ENCODE assay signal across 14 mouse cellular contexts in genomic region chr2:32791297-32791696, GRCm38 (mm10). TPM values are rescaled to one million over a fixed set of nuclear protein-coding genes. Genes with fewer than 3 reads are reported as not detected.
A peak's percentile ranks its signal among the peaks of the same experiment; 100 is the strongest.
DNase-seq lines count a peak whose midpoint lies in the region; ATAC-seq and TF ChIP-seq lines count a peak whose summit lies in the region.
"Had no signal": no experiment of that assay in that cellular context is flagged by ENCODE, and none has a peak within 500 bp of the region (broad histone marks: within the 10 kb centered on the region; RNA-seq: fewer than 3 reads in every experiment).

No protein-coding gene starts in this region.

- no peaks in the 10 kb centered on the region for H3K4me1 ChIP-seq in embryonic facial prominence, embryonic 14.5 days (ENCODE audit: control insufficient read depth, insufficient read depth, low read length)
- H3K4me1 ChIP-seq in embryonic facial prominence, embryonic 10.5 days = peaks cover 7% of the 10 kb centered on the region; the same call in 1 of the 2 replicates
- peaks cover 11% of the 10 kb centered on the region for H3K4me1 ChIP-seq in lung, adult 2 months (ENCODE audit: control insufficient read depth, insufficient read depth, low read length)
- H3K4me1 ChIP-seq in forebrain, embryonic 16.5 days (replicated peaks; ENCODE audit: control insufficient read depth, insufficient read depth, low read length) = no peaks in the 10 kb centered on the region
- H3K4me1 ChIP-seq: embryonic facial prominence, embryonic 12.5 days; midbrain, embryonic 12.5 days had no signal

- no peaks in the 10 kb centered on the region for H3K27me3 ChIP-seq in embryonic facial prominence, embryonic 14.5 days (replicated peaks; ENCODE audit: control insufficient read depth, insufficient read depth, low read length)
- no peaks in the 10 kb centered on the region for H3K27me3 ChIP-seq in embryonic facial prominence, embryonic 10.5 days (replicated peaks; ENCODE audit: low read depth, poor library complexity, severe bottlenecking)
- no peaks in the 10 kb centered on the region for H3K27me3 ChIP-seq in C2C12 (ENCODE audit: control insufficient read depth, insufficient read depth, insufficient read length)
- no peaks in the 10 kb centered on the region for H3K27me3 ChIP-seq in forebrain, embryonic 16.5 days (replicated peaks; ENCODE audit: control insufficient read depth, insufficient read depth, low read length)
- H3K27me3 ChIP-seq: embryonic facial prominence, embryonic 12.5 days; midbrain, embryonic 12.5 days had no signal

- H3K9ac ChIP-seq in embryonic facial prominence, embryonic 14.5 days (ENCODE audit: low read depth, low read length) = no peak overlapping the region
- no peak overlapping the region for H3K9ac ChIP-seq in forebrain, embryonic 16.5 days (replicated peaks; ENCODE audit: low read depth, low read length)
- H3K9ac ChIP-seq: embryonic facial prominence, embryonic 12.5 days; midbrain, embryonic 12.5 days had no signal

- H3K4me2 ChIP-seq in embryonic facial prominence, embryonic 14.5 days (ENCODE audit: low read depth, low read length) = no peak overlapping the region
- H3K4me2 ChIP-seq in forebrain, embryonic 16.5 days (ENCODE audit: low read length) = no peak overlapping the region
- H3K4me2 ChIP-seq: embryonic facial prominence, embryonic 12.5 days; midbrain, embryonic 12.5 days had no signal

- no peak for TF ChIP-seq CTCF in C2C12 (IDR thresholded peaks at IDR 0.05; ENCODE audit: control insufficient read depth, insufficient read depth, insufficient read length)
- no peak for TF ChIP-seq CTCF in lung, adult 2 months (IDR thresholded peaks at IDR 0.05; ENCODE audit: insufficient read depth, low read length)

- peak; percentile 20 for DNase-seq in embryonic facial prominence, embryonic 14.5 days (ENCODE audit: low spot score)
- no peak for DNase-seq in embryonic facial prominence, embryonic 10.5 days (ENCODE audit: low spot score)
- DNase-seq in gastrocnemius, postnatal 25 days = peak; percentile 69
- peak; percentile 54 for DNase-seq in lung, adult 2 months
- DNase-seq in MN1 (ENCODE audit: low spot score) = no peak
- no peak for DNase-seq in right cerebral cortex, postnatal 4 days
- DNase-seq: kidney, adult 18-20 months had no signal

- no peaks in the 10 kb centered on the region for H3K9me3 ChIP-seq in embryonic facial prominence, embryonic 14.5 days (ENCODE audit: control insufficient read depth, low read length)
- no peaks in the 10 kb centered on the region for H3K9me3 ChIP-seq in embryonic facial prominence, embryonic 10.5 days
- no peaks in the 10 kb centered on the region for H3K9me3 ChIP-seq in forebrain, embryonic 16.5 days (ENCODE audit: control insufficient read depth, low read length)
- H3K9me3 ChIP-seq: embryonic facial prominence, embryonic 12.5 days; midbrain, embryonic 12.5 days had no signal

- H3K79me2 ChIP-seq in C2C12 (ENCODE audit: control insufficient read depth, insufficient read depth) = no peaks in the 10 kb centered on the region

- H3K4me3 ChIP-seq in embryonic facial prominence, embryonic 14.5 days (ENCODE audit: low read depth, low read length) = no peak overlapping the region
- H3K4me3 ChIP-seq in embryonic facial prominence, embryonic 10.5 days = no peak overlapping the region
- no peak overlapping the region for H3K4me3 ChIP-seq in C2C12 (ENCODE audit: insufficient read depth, poor library complexity, severe bottlenecking)
- H3K4me3 ChIP-seq in lung, adult 2 months (replicated peaks; ENCODE audit: extremely low read depth, low read depth, low read length) = no peak overlapping the region
- H3K4me3 ChIP-seq in forebrain, embryonic 16.5 days (replicated peaks; ENCODE audit: low read length) = no peak overlapping the region
- H3K4me3 ChIP-seq: embryonic facial prominence, embryonic 12.5 days; midbrain, embryonic 12.5 days had no signal

- no peak overlapping the region for H3ac ChIP-seq in C2C12 (ENCODE audit: control insufficient read depth, insufficient read length, low read depth)

- H3K79me3 ChIP-seq in C2C12 (ENCODE audit: low read depth) = no peaks in the 10 kb centered on the region

- TF ChIP-seq POLR2A in lung, adult 2 months (IDR thresholded peaks at IDR 0.05; ENCODE audit: borderline replicate concordance, extremely low read depth, low read depth, low read length) = no peak

- peaks cover 10% of the 10 kb centered on the region; the same call in 1 of the 2 replicates for H3K36me3 ChIP-seq in embryonic facial prominence, embryonic 14.5 days (ENCODE audit: control insufficient read depth, insufficient read depth, low read length)
- peaks cover 34% of the 10 kb centered on the region for H3K36me3 ChIP-seq in embryonic facial prominence, embryonic 10.5 days (replicated peaks)
- peaks cover 20% of the 10 kb centered on the region for H3K36me3 ChIP-seq in C2C12 (ENCODE audit: control insufficient read depth, insufficient read depth)
- peaks cover 6% of the 10 kb centered on the region; the same call in 1 of the 2 replicates for H3K36me3 ChIP-seq in forebrain, embryonic 16.5 days (ENCODE audit: control insufficient read depth, insufficient read depth)

- ATAC-seq in embryonic facial prominence, embryonic 14.5 days (ENCODE audit: low read depth) = no peak
- ATAC-seq in forebrain, embryonic 16.5 days = no peak

- 83% methylated on average over 6 of the region's 6 CpGs for WGBS in embryonic facial prominence, embryonic 14.5 days
- 90% methylated on average over 6 of the region's 6 CpGs for WGBS in embryonic facial prominence, embryonic 10.5 days
- WGBS in lung, adult 2 months = 52% methylated on average over 6 of the region's 6 CpGs
- WGBS in forebrain, embryonic 16.5 days = 63% methylated on average over 6 of the region's 6 CpGs

- no peak overlapping the region for H3K27ac ChIP-seq in embryonic facial prominence, embryonic 14.5 days (replicated peaks; ENCODE audit: low read depth, low read length)
- H3K27ac ChIP-seq in embryonic facial prominence, embryonic 10.5 days (replicated peaks) = no peak overlapping the region
- no peak overlapping the region for H3K27ac ChIP-seq in forebrain, embryonic 16.5 days (ENCODE audit: low read length)
- H3K27ac ChIP-seq: embryonic facial prominence, embryonic 12.5 days; midbrain, embryonic 12.5 days had no signal

TF ChIP-seq in C2C12, 6 proteins besides CTCF, POLR2A, EP300 and RAD21:
- TF ChIP-seq CEBPB (IDR thresholded peaks at IDR 0.05; ENCODE audit: low read depth) (peak; percentile 17), MAX (IDR thresholded peaks at IDR 0.05) (no peak)

RNA-seq across cellular contexts. Expression of gene Cfap157, which starts 7.1 kb away (rescaled TPM):
- polyA plus RNA-seq in embryonic facial prominence, embryonic 14.5 days (2014; fragmentation: Nextera tagmentation; extraction: Ambion mirVana) = 0.20 and 0.63 TPM in 2 replicates
- 0.54 and 0.60 TPM in 2 replicates for polyA plus RNA-seq in embryonic facial prominence, embryonic 10.5 days (2016; fragmentation: Nextera tagmentation; extraction: Ambion mirVana)
- polyA plus RNA-seq in C2C12 (2012; fragmentation: generic; extraction: Trizol) = 0.81 TPM
- total RNA-seq in gastrocnemius, postnatal 25 days (2021) = not detected
- 2.1 and 2.4 TPM in 2 replicates for polyA plus RNA-seq in lung, adult 2 months (2012; rRNA removed)
- 0.58 and 0.66 TPM in 2 replicates for polyA plus RNA-seq in forebrain, embryonic 16.5 days (2015; fragmentation: Nextera tagmentation; extraction: Ambion mirVana)
- total RNA-seq: gastrocnemius, postnatal 4 days; liver, adult 2 months; neutrophil, adult 5-6 weeks had no signal
- polyA plus RNA-seq: liver, adult 2 months had no signal

RNA-seq across cellular contexts. Expression of gene Ptrh1, which starts 15.7 kb away (rescaled TPM):
- 5.2 and 5.8 TPM in 2 replicates for polyA plus RNA-seq in embryonic facial prominence, embryonic 14.5 days (2014; fragmentation: Nextera tagmentation; extraction: Ambion mirVana)
- polyA plus RNA-seq in embryonic facial prominence, embryonic 10.5 days (2016; fragmentation: Nextera tagmentation; extraction: Ambion mirVana) = 5.3 and 6.4 TPM in 2 replicates
- polyA plus RNA-seq in C2C12 (2012; fragmentation: generic; extraction: Trizol) = 83.9 TPM
- total RNA-seq in gastrocnemius, postnatal 25 days (2021) = 1 to 10 TPM; 2.0 to 2.9 TPM
- polyA plus RNA-seq in lung, adult 2 months (2012; rRNA removed) = 5.6 and 10.7 TPM in 2 replicates
- 5.4 and 6.9 TPM in 2 replicates for polyA plus RNA-seq in forebrain, embryonic 16.5 days (2015; fragmentation: Nextera tagmentation; extraction: Ambion mirVana)
- total RNA-seq: neutrophil, adult 5-6 weeks had no signal

RNA-seq across cellular contexts. Expression of gene Ttc16, which starts 15.9 kb away (rescaled TPM):
- polyA plus RNA-seq in embryonic facial prominence, embryonic 14.5 days (2014; fragmentation: Nextera tagmentation; extraction: Ambion mirVana) = 0.22 and 0.85 TPM in 2 replicates
- 0.31 and 0.34 TPM in 2 replicates for polyA plus RNA-seq in embryonic facial prominence, embryonic 10.5 days (2016; fragmentation: Nextera tagmentation; extraction: Ambion mirVana)
- polyA plus RNA-seq in C2C12 (2012; fragmentation: generic; extraction: Trizol) = 0.14 TPM
- total RNA-seq in gastrocnemius, postnatal 25 days (2021) = not detected
- polyA plus RNA-seq in lung, adult 2 months (2012; rRNA removed) = 9.7 and 12.0 TPM in 2 replicates
- polyA plus RNA-seq in forebrain, embryonic 16.5 days (2015; fragmentation: Nextera tagmentation; extraction: Ambion mirVana) = 0.41 and 0.62 TPM in 2 replicates
- total RNA-seq: gastrocnemius, postnatal 4 days had no signal

RNA-seq across cellular contexts. Expression of gene Tor2a, which starts 34.3 kb away (rescaled TPM):
- polyA plus RNA-seq in embryonic facial prominence, embryonic 14.5 days (2014; fragmentation: Nextera tagmentation; extraction: Ambion mirVana) = 64.5 and 73.2 TPM in 2 replicates
- 48.9 and 53.5 TPM in 2 replicates for polyA plus RNA-seq in embryonic facial prominence, embryonic 10.5 days (2016; fragmentation: Nextera tagmentation; extraction: Ambion mirVana)
- polyA plus RNA-seq in C2C12 (2012; fragmentation: generic; extraction: Trizol) = 35.7 TPM
- 1 to 10 TPM; 4.9 to 5.7 TPM for total RNA-seq in gastrocnemius, postnatal 25 days (2021)
- 65.3 and 67.8 TPM in 2 replicates for polyA plus RNA-seq in lung, adult 2 months (2012; rRNA removed)
- 62.1 and 65.4 TPM in 2 replicates for polyA plus RNA-seq in forebrain, embryonic 16.5 days (2015; fragmentation: Nextera tagmentation; extraction: Ambion mirVana)

RNA-seq across cellular contexts. Expression of gene 6330409D20Rik, which starts 50.5 kb away (rescaled TPM):
- 0.33 and 0.45 TPM in 2 replicates for polyA plus RNA-seq in embryonic facial prominence, embryonic 14.5 days (2014; fragmentation: Nextera tagmentation; extraction: Ambion mirVana)
- polyA plus RNA-seq in embryonic facial prominence, embryonic 10.5 days (2016; fragmentation: Nextera tagmentation; extraction: Ambion mirVana) = 0.52 and 0.57 TPM in 2 replicates
- polyA plus RNA-seq in C2C12 (2012; fragmentation: generic; extraction: Trizol) = not detected
- total RNA-seq in gastrocnemius, postnatal 25 days (2021) = not detected
- polyA plus RNA-seq in lung, adult 2 months (2012; rRNA removed) = 0.18 and 0.41 TPM in 2 replicates
- polyA plus RNA-seq in forebrain, embryonic 16.5 days (2015; fragmentation: Nextera tagmentation; extraction: Ambion mirVana) = 2.8 and 3.5 TPM in 2 replicates
- total RNA-seq: gastrocnemius, postnatal 4 days; liver, adult 2 months; neutrophil, adult 5-6 weeks had no signal
- polyA plus RNA-seq: liver, adult 2 months had no signal

Comparison
In these comparisons a context has a peak if more than half of its experiments do, and no peak if none do; other contexts are left out.
1. DNase-seq: peak in embryonic facial prominence, embryonic 14.5 days (single experiment), gastrocnemius, postnatal 25 days (single experiment) and lung, adult 2 months (single experiment); none in embryonic facial prominence, embryonic 10.5 days (single experiment), MN1 (single experiment) and right cerebral cortex, postnatal 4 days (single experiment).